Mouse (Mus musculus) ES-Bruce4 (cell line): Measurements from ENCODE around the gene Actn2. TPM values are rescaled to one million over a fixed set of nuclear protein-coding genes. Genes with fewer than 3 reads are reported as not detected.

ENCODE experiments used
- H3K27ac ChIP-seq: 2 replicates; pipeline ENCODE4 v1.5.1; 2012; ENCODE audit warnings: low read length, inconsistent platforms; ENCODE audit not compliant: insufficient read depth
- H3K27me3 ChIP-seq: 2 replicates; pipeline ENCODE4 v1.6.1; 2012; ENCODE audit warnings: mild to moderate bottlenecking, low read length, inconsistent platforms; ENCODE audit not compliant: control insufficient read depth, poor library complexity, insufficient read depth, severe bottlenecking
- H3K36me3 ChIP-seq: 2 replicates; pipeline ENCODE4 v1.6.1; 2012; ENCODE audit warnings: inconsistent platforms, mild to moderate bottlenecking, low read length, moderate library complexity; ENCODE audit not compliant: control insufficient read depth, poor library complexity, insufficient read depth, severe bottlenecking
- H3K4me1 ChIP-seq: one replicate; pipeline ENCODE4 v1.8.1; 2011; ENCODE audit warnings: low read length; ENCODE audit not compliant: control insufficient read depth, insufficient read depth
- H3K4me3 ChIP-seq: 2 replicates; pipeline ENCODE4 v1.5.1; 2011; ENCODE audit warnings: low read depth, mild to moderate bottlenecking, low read length
- H3K9ac ChIP-seq: 2 replicates; pipeline ENCODE4 v1.6.1; 2012; ENCODE audit warnings: low read depth, mild to moderate bottlenecking, inconsistent platforms; ENCODE audit not compliant: poor library complexity, severe bottlenecking
- H3K9me3 ChIP-seq: replicated peaks from 2 replicates; pipeline ENCODE4 v1.6.1; 2012; ENCODE audit warnings: mild to moderate bottlenecking, low read length, inconsistent platforms; ENCODE audit not compliant: control insufficient read depth, poor library complexity, insufficient read depth, severe bottlenecking
- CTCF ChIP-seq: IDR thresholded peaks from one replicate; pipeline ENCODE4 v1.8.1; 2011; ENCODE audit warnings: low read depth, low read length
- EP300 ChIP-seq: IDR thresholded peaks from 2 replicates; pipeline ENCODE4 v1.6.1; 2011; ENCODE audit warnings: low read depth, low read length; ENCODE audit not compliant: insufficient read depth
- POLR2A ChIP-seq: IDR thresholded peaks from one replicate; pipeline ENCODE4 v1.8.1; 2011; ENCODE audit warnings: low read length; ENCODE audit not compliant: insufficient read depth
- polyA plus RNA-seq: library from polyadenylated mRNA; stranded (reverse); fragments of >200 nt; gene quantifications from 2 replicates; pipeline ENCODE4 v1.2.4, GENCODE M21; 2011; ENCODE audit warnings: low read depth; ENCODE audit not compliant: missing spikeins, insufficient read depth, insufficient read length

Gene Actn2
- polyA plus RNA-seq, 1 experiment, result 1.4 TPM

- Histone ChIP-seq H3K4me1 (no peaks in the 10 kb centered on the region), H3K27me3 (no peaks in the 10 kb centered on the region), H3K9ac (no peak overlapping the region), H3K36me3 (peaks cover 18% of the 10 kb centered on the region), H3K4me3 (no peak overlapping the region), H3K9me3 (no peaks in the 10 kb centered on the region; the same call in 1 of the 2 replicates), H3K27ac (no peak overlapping the region)
- TF ChIP-seq EP300 (no peak), CTCF (no peak), POLR2A (no peak)
Measured at GRCm38 (mm10) chr13:12227606-12228005, 113.0 kb downstream of the Actn2 start.

Other genes with a start within 250 kb of the Actn2 start
- 1.9 and 2.9 TPM in 2 replicates for gene Ryr2, start 233.8 kb downstream of the Actn2 start, polyA plus RNA-seq
- 32.7 and 36.0 TPM in 2 replicates for gene Mtr, start 82.6 kb downstream of the Actn2 start, polyA plus RNA-seq
- 114 and 121 TPM in 2 replicates for gene Heatr1, start 54.3 kb upstream of the Actn2 start, polyA plus RNA-seq
- 11.4 and 12.7 TPM in 2 replicates for gene Lgals8, start 124.2 kb upstream of the Actn2 start, polyA plus RNA-seq
- gene Edaradd, start 179.7 kb upstream of the Actn2 start, polyA plus RNA-seq, result 0.17 TPM in 1 of 2 replicates, not detected in the other
- 6.4 and 7.6 TPM in 2 replicates for gene Ero1lb, start 225.1 kb upstream of the Actn2 start, polyA plus RNA-seq